Mouse (Mus musculus): Measurements from ENCODE around the gene Gm20219. TPM values are rescaled to one million over a fixed set of nuclear protein-coding genes. Genes with fewer than 3 reads are reported as not detected.

The Gm20219 gene
- 1.2 TPM for polyA plus RNA-seq (2017; shearing (Covaris generic))

DNA sequence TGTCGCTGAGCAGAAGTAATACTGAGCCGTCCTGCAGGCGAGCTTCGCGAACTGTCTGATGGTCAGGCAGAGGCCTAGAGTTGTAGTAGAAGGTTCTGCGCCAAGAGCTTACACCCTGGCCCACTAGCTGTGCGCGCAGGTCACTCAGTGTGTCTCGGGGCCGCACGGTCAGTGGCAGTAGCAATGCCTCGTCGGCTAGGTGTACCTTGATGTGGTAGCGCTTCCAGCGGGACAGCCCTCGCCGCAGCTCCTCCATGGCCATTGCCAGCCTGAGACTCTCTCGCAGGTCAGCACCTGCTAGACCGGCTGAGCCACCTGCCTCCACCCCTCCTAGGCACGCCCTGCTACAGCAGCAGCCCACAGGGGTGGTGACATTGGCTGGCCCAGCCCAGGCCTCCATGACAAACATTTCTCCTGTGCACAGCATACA, at the start of gene Gm20219:
Gene Gm20219, minus strand, starts transcription at position 266 of the 430 bp plus-strand sequence.

DNA sequence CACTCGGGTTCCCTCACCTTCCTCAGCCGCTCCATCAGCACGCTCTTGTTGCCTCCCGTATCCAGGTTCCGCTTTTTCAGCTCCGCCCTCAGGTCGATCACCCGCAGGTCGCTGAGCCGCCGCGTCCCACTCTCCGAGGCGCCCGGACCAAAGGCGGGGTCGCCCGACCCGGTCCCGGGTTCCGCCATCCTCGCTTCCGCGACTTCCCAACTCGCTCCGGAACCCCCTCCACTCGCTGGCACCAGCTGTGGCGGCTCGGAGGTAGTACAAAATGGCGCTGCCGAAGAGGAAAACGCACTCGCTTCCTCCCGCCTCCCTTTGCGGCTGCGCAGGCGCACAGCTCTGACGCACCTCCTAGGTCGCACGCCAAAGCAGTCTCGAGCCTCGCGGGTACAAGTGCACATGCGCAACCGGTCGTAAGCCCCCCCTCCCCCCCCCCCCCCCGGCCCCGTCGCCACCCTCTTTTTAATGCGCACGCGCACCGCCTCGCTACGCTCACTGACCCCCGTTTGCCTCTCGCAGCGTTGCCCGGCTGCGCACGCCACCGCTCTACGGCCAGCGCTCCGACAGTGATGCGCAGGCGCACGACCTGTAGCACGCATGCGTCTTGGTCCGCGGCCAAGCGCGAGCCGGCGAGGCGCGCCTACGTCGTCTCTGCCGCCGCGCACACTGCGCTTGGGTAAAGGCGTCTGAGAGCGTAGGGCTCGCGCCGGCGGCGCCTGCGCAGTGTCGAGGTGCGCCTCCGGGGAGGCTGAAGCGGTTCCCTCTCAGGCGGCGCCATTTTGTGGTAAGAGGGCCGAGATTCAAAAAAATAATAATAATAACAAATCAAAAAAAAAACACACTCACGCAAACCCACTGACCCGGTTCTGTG, 30.3 kb upstream of the Gm20219 start, which contains the start of the genes Safb2 and Safb:
Gene Safb2, minus strand, starts transcription at position 329 of the 874 bp plus-strand sequence.
Gene Safb, plus strand, starts transcription at position 569 of the 874 bp plus-strand sequence.

DNA sequence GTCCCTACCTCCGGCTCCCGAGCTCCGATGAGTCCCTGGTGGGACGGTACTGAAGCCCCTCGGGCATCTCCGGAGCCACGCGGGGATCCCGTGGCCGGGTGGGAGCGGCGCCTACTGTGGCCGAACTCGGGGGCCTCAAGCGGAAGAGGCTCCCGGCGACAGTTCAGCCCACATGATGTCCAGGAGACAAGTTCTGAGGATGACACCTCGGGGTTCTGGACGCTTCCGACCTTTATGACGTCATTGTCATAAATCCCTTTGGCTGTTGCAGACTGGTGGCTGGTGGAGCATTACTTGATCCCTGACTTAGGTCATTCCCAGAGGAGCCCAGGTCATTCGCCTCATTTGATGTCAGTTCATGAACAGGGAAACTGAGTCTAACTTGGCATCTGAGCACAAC, 41.9 kb downstream of the Gm20219 start, which contains the start of gene Znrf4:
Gene Znrf4, minus strand, starts transcription at position 122 of the 400 bp plus-strand sequence.

Other genes with a start within 250 kb of the Gm20219 start
- gene Kdm4b, start 228.3 kb downstream of the Gm20219 start, polyA plus RNA-seq (2017; shearing (Covaris generic)) = 15.9 TPM
- gene Ptprs, start 77.9 kb downstream of the Gm20219 start, polyA plus RNA-seq (2017; shearing (Covaris generic)) = 13.4 TPM
- not detected for gene Znrf4, start 42.0 kb downstream of the Gm20219 start, polyA plus RNA-seq (2017; shearing (Covaris generic))
- gene Safb2, start 30.2 kb upstream of the Gm20219 start, polyA plus RNA-seq (2017; shearing (Covaris generic)) = 187 TPM
- 154 TPM for gene Safb, start 30.4 kb upstream of the Gm20219 start, polyA plus RNA-seq (2017; shearing (Covaris generic))
- gene 2410015M20Rik, start 55.4 kb upstream of the Gm20219 start, polyA plus RNA-seq (2017; shearing (Covaris generic)) = 219 TPM
- gene Rpl36, start 59.0 kb upstream of the Gm20219 start, polyA plus RNA-seq (2017; shearing (Covaris generic)) = 2,149 TPM
- 8.1 TPM for gene Lonp1, start 72.5 kb upstream of the Gm20219 start, polyA plus RNA-seq (2017; shearing (Covaris generic))
- gene Catsperd, start 73.8 kb upstream of the Gm20219 start, polyA plus RNA-seq (2017; shearing (Covaris generic)) = 3.9 TPM
- gene Ranbp3, start 118.9 kb upstream of the Gm20219 start, polyA plus RNA-seq (2017; shearing (Covaris generic)) = 111 TPM
- 290 TPM for gene Ndufa11, start 163.4 kb upstream of the Gm20219 start, polyA plus RNA-seq (2017; shearing (Covaris generic))
- gene Vmac, start 163.6 kb upstream of the Gm20219 start, polyA plus RNA-seq (2017; shearing (Covaris generic)) = 4.2 TPM
- not detected for gene Nrtn, start 203.1 kb upstream of the Gm20219 start, polyA plus RNA-seq (2017; shearing (Covaris generic))
- 56.0 TPM for gene Dus3l, start 210.4 kb upstream of the Gm20219 start, polyA plus RNA-seq (2017; shearing (Covaris generic))
- gene Prr22, start 215.9 kb upstream of the Gm20219 start, polyA plus RNA-seq (2017; shearing (Covaris generic)) = 1.6 TPM